Mouse (Mus musculus) Muller cell, postnatal 12 days (primary cell): ENCODE data around the gene Hps1.

Source experiments
- DNase-seq: peaks from one replicate; pipeline ENCODE4 v3.0.0-alpha.2; 2015; ENCODE audit errors: inconsistent ontology term

The Hps1 gene

DNA sequence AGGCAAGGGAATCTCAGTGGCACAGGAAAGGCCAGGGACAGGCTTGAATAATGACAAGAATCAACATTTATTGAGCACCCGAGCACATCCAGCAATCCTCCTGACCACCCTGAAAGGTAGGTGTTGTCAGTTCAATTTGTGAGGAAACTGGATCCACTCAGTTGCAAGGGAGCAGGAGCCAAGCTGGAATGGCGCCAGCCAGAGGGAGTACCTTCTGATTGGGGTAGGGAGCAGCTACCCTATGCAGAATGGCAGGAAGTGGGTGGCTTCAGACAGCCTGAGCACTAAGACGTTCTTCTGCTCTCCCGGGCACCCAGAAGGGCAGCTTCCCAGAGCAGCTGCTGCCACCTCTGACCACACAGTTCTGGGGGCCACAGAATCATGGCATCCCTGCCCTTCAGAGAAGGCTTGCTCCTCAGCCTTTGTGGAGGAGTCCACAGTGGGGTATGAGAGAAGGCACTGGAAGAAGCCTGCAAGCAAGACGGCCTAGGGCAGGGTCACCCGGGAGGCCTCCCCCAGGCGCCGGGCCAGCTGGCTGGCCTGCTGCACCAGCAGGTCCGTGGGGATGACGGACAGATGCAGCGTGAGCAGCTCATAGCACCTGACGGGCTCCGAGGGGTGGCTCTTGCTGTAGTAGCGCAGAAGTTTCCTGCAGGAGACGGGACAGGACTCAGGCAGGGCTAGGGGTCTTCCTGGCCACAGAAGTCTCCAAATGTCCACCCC lies 24.5 kb downstream of the Hps1 start:
- no peak for DNase-seq

DNA sequence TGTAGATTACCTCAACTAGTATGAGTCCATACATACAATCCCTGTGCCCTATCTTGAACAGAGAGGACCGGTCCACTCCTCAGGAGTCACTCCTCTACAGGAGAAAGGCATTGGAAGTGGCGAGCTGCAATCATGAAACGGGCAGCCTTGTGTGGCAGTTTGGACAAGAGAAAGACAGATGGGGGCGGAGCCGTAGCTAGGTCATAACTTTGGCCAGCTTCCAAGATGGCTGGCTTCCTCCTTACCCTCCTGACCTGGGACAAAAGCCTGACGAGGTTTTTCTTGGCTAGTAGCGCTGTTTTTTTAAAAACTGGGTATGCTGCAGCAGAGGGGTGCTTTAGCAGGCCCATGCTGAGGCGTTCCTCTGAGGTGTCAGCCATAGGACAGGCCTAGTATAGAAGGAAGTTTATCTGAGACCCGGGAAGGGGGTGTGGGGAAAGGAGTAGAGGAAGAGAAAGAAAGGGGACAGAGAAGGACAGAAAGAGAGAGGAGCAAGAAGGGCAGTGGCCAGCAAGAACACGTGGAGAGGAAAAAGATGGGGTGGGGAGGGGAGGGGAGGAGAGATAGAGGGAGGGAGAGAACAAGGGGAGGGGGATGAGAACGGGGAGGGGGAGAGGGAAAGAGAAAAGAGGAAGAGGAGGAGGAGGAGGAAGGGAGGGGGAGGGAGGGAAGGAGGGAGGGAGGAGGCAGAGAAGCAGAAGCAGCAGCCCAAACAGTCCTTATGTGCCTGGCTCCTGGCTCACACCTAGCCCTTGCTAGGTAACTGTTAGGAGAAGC lies 26.4 kb downstream of the Hps1 start:
- DNase-seq, result peak; percentile 87

- DNase-seq, result peak; percentile 86
These were observed 27.3 kb downstream of the Hps1 start, which contains the start of gene Pyroxd2 for GRCm38 (mm10) chr19:42752363-42752931. Gene Pyroxd2, minus strand, starts transcription at chr19:42752775.

- DNase-seq, result no peak
These were observed 29.6 kb downstream of the Hps1 start for GRCm38 (mm10) chr19:42750196-42750595.

GRCm38 (mm10) chr19:42746702-42747101 lies 33.1 kb downstream of the Hps1 start:
- no peak for DNase-seq

DNA sequence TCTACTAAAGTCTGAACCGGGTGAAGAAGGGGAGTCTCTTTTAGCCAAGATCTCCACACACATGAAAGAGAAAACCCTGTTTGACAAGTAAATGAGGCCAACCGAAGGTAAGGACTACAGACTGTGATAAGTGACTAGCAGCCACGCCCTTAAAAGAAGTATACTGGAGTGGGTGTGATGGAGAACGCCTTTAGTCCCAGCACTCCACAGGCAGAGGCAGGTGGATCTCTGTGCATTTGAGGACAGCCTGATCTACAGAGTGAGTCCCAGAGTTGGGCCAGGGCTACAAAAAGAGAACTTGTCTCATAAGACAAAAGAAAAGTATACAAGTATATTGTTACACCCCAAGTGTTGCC lies 33.9 kb downstream of the Hps1 start:
- DNase-seq, result no peak

DNA sequence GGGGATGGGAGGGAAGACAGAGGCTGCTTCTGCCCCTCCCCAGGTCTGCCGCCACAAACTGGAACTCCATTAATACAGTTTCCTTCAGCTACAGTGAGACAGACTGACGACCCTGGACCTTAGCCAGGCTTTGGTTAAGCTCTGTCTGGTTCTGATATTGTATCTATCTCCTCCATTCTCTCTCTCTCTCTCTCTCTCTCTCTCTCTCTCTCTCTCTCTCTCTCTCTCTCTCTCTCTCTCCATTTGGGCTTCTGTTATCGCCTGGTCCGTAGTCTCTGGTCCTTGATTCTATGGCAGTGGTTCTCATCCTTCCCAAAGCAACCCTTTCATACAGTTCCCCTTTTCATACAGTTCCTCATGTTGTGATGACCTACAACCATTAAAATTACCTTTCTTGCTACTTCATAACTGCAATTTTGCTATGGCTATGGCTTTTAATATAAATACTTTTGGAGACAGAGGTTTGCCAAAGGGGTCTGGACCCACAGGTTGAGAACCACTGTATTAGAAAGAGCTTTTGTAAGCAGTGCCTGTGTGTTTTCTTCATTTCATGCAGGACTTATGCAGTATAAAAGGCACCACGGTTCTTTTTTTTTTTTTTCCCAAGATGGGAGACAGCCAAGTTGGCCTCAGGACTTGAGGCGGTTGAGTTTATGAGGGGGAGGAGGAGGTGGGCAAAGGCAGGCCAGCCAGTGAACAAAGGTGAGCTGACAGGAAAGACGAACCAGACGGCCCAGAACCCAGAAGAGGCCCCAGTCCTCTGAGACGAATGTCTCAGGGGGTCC lies 34.5 kb downstream of the Hps1 start:
- DNase-seq, result no peak

DNA sequence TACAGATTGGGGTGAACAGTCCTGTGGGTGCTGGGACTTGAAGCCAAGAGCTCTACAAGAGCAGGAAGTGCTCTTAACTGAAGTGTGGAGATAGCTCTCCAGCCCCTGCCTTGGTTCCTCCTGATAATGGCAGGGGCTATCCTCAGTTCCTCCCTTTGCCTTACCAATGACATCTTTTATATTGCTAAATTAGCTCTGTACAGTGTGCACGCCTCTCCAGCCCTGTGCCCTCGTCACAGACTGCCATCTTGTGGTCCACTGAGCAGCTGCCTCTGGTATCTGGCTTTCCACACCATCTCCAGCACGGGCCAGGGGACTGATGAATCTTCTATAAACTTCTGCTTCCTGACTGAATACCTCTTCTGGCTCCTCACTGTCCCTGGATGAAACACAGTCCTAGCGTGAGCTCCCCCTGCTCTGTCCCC lies 35.6 kb downstream of the Hps1 start:
- DNase-seq, result peak; percentile 58

DNA sequence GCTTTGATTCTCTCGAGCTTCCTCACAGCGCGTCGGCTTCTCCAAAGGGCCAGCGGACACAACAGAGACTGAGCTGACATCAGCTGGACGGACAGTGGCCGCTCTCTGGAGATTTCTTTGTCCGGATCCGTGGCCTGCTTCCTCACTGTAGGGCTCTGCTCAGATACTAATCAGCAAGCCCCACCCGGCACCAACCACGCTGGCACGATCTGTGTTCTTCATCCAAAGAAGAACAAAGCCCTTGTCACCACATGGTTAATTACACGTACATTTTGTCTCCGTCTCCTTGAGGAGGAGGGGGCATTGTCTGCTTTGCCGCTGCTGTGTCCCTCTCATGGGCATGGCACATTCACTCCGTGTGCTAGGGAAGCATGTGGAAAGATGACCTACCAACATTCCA lies 36.5 kb downstream of the Hps1 start:
- DNase-seq, result peak; percentile 72

GRCm38 (mm10) chr19:42741884-42742283 lies 37.9 kb downstream of the Hps1 start:
- no peak for DNase-seq

DNA sequence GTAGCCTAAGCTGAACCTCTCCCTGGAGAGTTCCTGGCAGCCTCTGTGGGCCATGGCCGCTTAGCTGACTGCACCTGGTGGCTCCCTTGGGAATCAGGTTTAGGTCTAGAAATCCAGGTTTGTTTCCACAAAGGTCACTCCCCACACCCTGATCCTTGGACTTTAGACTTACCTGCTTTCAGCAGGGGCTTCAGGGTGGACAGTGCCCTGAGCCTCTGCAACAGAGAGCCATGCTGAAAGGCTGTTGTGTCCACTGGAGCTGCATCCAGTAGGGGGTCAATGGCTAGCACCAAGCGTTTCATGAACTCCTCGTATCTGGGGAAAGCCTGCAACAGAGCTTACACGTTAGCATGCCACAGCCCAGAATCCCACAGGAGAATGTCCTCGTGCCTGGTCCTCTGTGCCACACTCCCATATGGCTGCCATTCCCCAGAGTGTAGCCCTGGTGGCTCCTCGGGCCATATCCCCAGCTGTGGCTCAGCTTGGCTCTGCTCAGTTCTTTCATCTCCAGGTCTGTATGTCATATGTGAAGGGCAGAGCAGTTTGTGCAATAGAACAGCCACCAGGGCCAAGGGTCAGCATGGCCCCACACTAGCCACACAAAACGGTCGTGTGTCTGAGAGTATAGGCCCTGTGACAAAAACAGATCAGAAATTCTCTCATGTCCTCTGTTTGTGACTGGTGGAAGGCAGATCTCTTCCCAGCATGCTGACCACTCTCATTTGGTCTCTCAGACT lies 39.4 kb downstream of the Hps1 start:
- DNase-seq, result no peak

GRCm38 (mm10) chr19:42739734-42740133 lies 40.0 kb downstream of the Hps1 start:
- no peak for DNase-seq

DNA sequence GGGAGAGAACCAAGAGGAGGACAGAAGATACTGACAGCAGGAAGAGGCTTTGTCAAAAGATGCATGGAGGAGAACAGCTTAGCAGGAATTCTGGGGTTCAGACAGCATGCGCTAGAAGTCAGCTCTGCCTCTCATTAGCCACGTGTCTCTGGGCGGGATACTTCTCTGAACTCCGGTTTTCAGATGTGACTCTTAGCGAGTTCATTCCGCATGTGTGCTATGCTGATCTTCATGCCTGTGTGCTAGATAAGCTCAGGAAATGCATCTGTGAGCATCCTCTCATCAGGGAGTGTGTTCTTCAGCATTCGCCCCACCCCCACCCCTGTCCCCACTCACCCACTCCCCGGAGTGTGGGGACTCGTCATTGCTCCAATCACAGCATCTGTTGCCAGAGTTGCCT lies 42.0 kb downstream of the Hps1 start:
- DNase-seq, result no peak

- no peak for DNase-seq
These were observed 44.8 kb downstream of the Hps1 start for GRCm38 (mm10) chr19:42734982-42735381.

DNA sequence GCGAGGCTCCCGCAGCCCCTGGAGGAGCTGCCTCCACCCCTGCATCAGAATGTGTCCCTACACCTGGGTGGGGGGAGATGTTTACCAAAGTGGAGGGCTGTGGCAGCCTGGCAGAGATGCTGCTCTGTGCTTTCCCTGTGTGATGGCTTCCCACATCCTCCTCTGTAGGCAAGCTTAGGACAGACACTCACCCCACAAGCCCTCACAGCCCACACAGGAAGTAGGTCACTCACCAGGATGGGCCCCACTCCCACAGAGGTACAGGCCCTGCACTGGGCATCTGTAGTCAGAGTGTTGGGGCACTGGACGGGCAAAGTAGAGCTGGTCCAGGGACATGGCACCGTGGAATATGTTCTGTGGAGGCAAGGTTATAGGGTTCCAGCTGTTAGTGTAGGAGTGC lies 52.4 kb downstream of the Hps1 start:
- no peak for DNase-seq

- DNase-seq, result no peak
These were observed 53.0 kb downstream of the Hps1 start for GRCm38 (mm10) chr19:42726766-42727165.

DNA sequence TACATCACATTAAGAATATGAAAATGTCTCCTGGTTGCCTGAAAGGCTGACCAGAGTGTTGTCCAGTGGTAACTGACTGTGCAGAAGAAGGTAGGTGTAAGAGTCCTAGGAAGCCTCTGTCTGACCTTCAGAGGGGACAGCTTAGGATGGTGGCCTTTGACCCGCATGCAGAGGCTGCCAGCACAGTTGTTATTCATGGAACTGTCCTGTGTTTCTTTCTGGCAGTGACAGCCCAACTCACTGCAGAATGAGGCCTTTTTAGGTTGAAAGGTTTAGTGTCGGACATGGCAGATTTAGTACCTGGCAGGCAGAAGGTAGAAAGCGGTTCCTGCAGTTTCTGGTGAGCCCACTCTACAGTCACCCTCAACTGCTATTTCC lies 53.8 kb downstream of the Hps1 start:
- no peak for DNase-seq

DNA sequence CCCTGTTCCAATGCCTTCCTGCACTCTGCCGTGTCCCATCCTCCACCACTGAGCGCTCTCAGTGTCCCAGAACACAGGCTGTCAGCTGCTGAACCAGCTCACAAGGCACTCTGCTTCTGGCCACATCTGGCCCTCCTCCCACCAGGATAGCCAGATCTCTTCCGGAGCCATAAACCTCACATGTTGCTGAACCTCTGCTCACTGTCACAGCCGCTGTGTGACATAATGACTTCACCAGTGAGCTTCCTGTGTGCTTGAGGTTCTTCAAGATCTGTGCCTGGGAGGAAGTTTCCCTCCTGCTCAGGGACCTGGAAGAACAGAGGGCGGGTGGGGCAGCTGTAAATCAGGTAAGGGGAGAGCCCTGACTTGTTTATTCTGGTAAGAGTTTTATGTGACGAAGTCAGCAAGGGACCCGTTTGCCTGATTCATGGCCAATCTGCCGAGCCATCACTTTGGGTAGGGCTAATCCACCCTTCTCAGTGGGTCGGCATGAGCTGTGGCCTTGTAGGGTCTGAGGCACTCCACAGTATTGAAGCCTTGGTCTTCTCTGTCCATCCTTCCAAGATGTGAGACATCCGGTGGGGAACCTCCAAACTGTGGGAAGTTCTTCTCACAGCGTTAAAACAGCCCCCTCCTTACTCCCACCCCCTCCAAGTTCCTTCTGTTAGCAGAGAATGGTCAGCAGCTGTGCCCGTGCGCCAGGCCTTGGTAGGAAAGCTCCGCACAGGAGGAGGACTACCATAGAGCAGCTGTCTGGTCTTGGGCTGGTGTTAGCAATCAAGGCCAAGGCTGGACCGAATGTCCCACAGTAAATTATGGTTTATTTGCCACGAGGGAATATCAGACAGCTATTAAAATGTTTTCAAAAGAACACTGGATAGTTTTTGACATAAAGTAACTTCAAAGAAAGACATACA lies 54.5 kb downstream of the Hps1 start:
- no peak for DNase-seq

GRCm38 (mm10) chr19:42723302-42723701 lies 56.5 kb downstream of the Hps1 start:
- no peak for DNase-seq

DNA sequence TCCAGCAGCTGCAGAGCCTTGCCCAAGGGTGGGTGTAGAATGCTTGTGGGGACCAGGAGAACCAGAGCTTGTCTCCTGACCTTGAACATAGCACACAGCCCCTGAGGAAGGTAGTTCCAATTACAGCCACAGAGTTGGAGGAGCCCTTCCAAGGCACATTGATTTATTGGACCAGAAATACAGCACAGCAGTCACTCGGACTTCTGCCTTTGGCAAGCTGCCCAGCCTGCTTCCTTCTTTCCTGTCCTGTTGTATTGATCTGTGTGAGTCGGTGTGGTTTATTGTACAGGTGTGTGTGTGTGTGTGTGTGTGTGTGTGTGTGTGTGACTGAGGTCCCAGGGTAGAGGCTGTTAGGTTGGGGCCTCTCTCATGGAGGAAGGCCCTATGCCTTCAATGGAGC lies 57.3 kb downstream of the Hps1 start:
- DNase-seq, result no peak
